Mouse (Mus musculus) hindbrain, postnatal 0 days (tissue): ENCODE results near the gene Slc44a5. TPM values are rescaled to one million over a fixed set of nuclear protein-coding genes. Genes with fewer than 3 reads are reported as not detected.

Experiments used
- ATAC-seq: fragments of 200-750 bp; cut with Nextera tagmentation; 2 replicates; pipeline ENCODE4 v1.8.0; 2017; ENCODE audit warnings: mild to moderate bottlenecking, moderate TSS enrichment, moderate library complexity
- DNase-seq: peaks from one replicate; pipeline ENCODE4 v3.0.0-alpha.2; 2015; ENCODE audit warnings: low spot score
- H3K27ac ChIP-seq: fragments of 300-500 bp; sonication (generic); 2 replicates; pipeline ENCODE4 v1.5.1; 2014; ENCODE audit warnings: mild to moderate bottlenecking
- H3K27me3 ChIP-seq: fragments of 300-500 bp; sonication (generic); 2 replicates; pipeline ENCODE4 v1.6.1; 2014; ENCODE audit warnings: low read length, mixed read lengths; ENCODE audit not compliant: insufficient read depth
- H3K36me3 ChIP-seq: fragments of 300-500 bp; sonication (generic); 2 replicates; pipeline ENCODE4 v1.6.1; 2014; ENCODE audit warnings: low read length, mixed read lengths; ENCODE audit not compliant: insufficient read depth
- H3K4me1 ChIP-seq: fragments of 300-500 bp; sonication (generic); 2 replicates; pipeline ENCODE4 v1.6.1; 2014; ENCODE audit warnings: antibody characterized with exemption, low read length, mixed read lengths; ENCODE audit not compliant: insufficient read depth
- H3K4me2 ChIP-seq: fragments of 300-500 bp; sonication (generic); 2 replicates; pipeline ENCODE4 v1.6.1; 2014; ENCODE audit warnings: low read depth, mild to moderate bottlenecking, low read length, moderate library complexity, mixed read lengths
- H3K4me3 ChIP-seq: fragments of 300-500 bp; sonication (generic); 2 replicates; pipeline ENCODE4 v1.5.1; 2014; ENCODE audit warnings: low read length
- H3K9ac ChIP-seq: fragments of 300-500 bp; sonication (generic); replicated peaks from 2 replicates; pipeline ENCODE4 v1.6.1; 2014; ENCODE audit warnings: mild to moderate bottlenecking, low read length, moderate library complexity, mixed read lengths
- H3K9me3 ChIP-seq: fragments of 300-500 bp; sonication (generic); 2 replicates; pipeline ENCODE4 v1.6.1; 2016; ENCODE audit warnings: low read length, mixed read lengths
- CTCF ChIP-seq: IDR thresholded peaks from 2 replicates; pipeline ENCODE4 v1.5.1; 2016; ENCODE audit warnings: antibody characterized with exemption, control low read depth, low read depth
- WGBS: fragments of 180-500 bp; shearing (Covaris S2); extraction: QIAGEN DNeasy Blood & Tissue Kit; methylation state at CpG from one replicate; pipeline ENCODE4 v1.1.7; 2014; 5-methylcytosine and 5-hydroxymethylcytosine counted together
- polyA plus RNA-seq: library from polyadenylated mRNA; unstranded; fragments of >200 nt; fragmentation: Nextera tagmentation; extraction: Ambion mirVana; gene quantifications from 2 replicates; pipeline ENCODE4 v1.2.1, GENCODE M21; 2015
- total RNA-seq: library from RNA; depleted of rRNA; stranded (reverse); fragments of >200 nt; gene quantifications from 2 replicates; pipeline ENCODE4 v1.2.3, GENCODE M21; 2014

Gene Slc44a5
- total and polyA plus RNA-seq, 2 experiments from 2014 or later = 6.5 to 27.7 TPM

- peaks cover 9% of the 10 kb centered on the region; the same call in 1 of the 2 replicates for H3K4me1 ChIP-seq
- no peaks in the 10 kb centered on the region for H3K27me3 ChIP-seq
- no peak for TF ChIP-seq CTCF
- H3K27ac ChIP-seq = no peak overlapping the region
- no peak overlapping the region for H3K4me3 ChIP-seq
- H3K4me2 ChIP-seq = no peak overlapping the region
- H3K9ac ChIP-seq = no peak overlapping the region
- no peaks in the 10 kb centered on the region for H3K9me3 ChIP-seq
- 76% methylated on average over 8 of the region's 8 CpGs for WGBS
- DNase-seq = no peak
- ATAC-seq = no peak
- H3K36me3 ChIP-seq = no peaks in the 10 kb centered on the region; the same call in 1 of the 2 replicates
These were observed 33.2 kb upstream of the Slc44a5 start for GRCm38 (mm10) chr3:153940021-153940420.

DNA sequence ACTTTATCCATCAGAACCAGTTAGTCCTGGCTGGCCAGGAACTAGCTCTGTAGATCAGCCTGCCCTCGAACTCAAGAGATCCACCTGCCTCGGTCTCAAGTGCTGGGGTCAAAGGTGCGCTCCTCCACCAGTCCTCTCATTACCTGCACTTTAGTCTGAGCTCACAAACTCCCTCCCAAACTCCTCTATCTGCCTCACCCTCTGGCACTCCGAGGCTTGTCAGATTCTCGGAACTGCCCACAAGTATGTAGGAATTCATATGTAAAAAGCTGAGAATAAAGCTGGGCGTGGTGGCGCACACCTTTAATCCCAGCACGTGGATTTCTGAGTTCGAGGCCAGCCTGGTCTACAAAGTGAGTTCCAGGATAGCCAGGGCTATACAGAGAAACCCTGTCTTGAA is 32.8 kb upstream of the Slc44a5 start:
- ATAC-seq (no peak), DNase-seq (no peak)
- H3K27ac ChIP-seq = no peak overlapping the region
- H3K9me3 ChIP-seq = no peaks in the 10 kb centered on the region
- H3K27me3 ChIP-seq = no peaks in the 10 kb centered on the region
- H3K4me1 ChIP-seq = peaks cover 9% of the 10 kb centered on the region; the same call in 1 of the 2 replicates
- H3K4me2 ChIP-seq = no peak overlapping the region
- H3K4me3 ChIP-seq = no peak overlapping the region
- 96% methylated on average over 9 of the region's 9 CpGs for WGBS
- no peaks in the 10 kb centered on the region; the same call in 1 of the 2 replicates for H3K36me3 ChIP-seq
- H3K9ac ChIP-seq = no peak overlapping the region
- no peak for TF ChIP-seq CTCF

DNA sequence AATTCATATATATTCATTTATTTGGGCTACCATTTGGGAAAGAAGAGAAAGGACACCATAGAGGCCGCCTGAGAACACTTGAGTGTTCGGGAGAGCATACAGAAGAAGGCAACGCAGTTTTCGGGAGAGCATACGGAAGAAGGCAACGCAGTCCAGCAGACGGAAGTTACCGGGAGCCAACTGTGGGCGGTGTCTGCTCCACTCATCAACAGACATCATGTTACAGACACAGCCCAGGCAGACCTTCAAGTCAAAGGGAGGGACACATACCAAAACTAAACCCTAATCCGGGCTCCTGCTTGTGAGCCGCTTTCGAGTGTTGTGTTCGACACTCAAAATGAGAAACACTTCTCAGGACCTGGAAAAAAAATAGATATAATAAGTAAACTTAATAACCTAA is 31.6 kb upstream of the Slc44a5 start:
- ATAC-seq = no peak
- H3K27ac ChIP-seq = no peak overlapping the region
- WGBS = 94% methylated on average over 13 of the region's 13 CpGs
- peaks cover 9% of the 10 kb centered on the region; the same call in 1 of the 2 replicates for H3K4me1 ChIP-seq
- TF ChIP-seq CTCF = no peak
- no peak overlapping the region for H3K4me3 ChIP-seq
- no peak overlapping the region for H3K9ac ChIP-seq
- no peak for DNase-seq
- H3K4me2 ChIP-seq = no peak overlapping the region
- no peaks in the 10 kb centered on the region; the same call in 1 of the 2 replicates for H3K36me3 ChIP-seq
- H3K9me3 ChIP-seq = no peaks in the 10 kb centered on the region
- no peaks in the 10 kb centered on the region for H3K27me3 ChIP-seq

DNA sequence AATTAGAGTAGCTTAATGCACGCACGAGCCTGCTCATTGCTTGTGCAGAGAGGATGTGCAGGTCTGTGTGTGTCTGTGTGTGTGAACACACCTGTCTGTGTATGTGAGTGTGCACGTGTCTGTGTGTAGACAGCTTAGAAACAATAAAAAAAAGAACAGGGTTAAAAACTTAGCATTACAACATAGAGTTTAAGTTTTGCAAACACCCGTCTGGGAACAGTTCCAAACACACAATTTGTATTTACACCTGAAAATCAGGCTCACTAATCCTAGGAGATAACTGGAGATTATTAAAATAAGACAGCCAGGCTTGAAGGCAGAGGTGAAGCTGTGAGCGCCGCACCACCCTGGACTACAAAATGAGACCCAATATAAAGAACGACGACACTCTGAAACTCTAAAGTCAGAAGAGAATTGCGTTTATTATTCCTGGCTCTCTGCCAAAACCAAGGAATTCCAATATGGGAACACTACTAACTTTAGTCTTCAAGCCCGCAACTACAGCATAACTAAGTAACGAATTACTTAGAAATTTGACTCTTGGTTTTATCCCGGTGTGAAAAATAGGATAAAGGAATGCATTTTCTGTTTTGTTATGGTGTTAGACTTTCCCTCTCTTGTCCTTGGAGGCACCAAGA is 30.1 kb upstream of the Slc44a5 start:
- Histone ChIP-seq H3K4me3 (peak overlapping the region; percentile 87), H3K36me3 (no peaks in the 10 kb centered on the region; the same call in 1 of the 2 replicates), H3K4me1 (peaks cover 9% of the 10 kb centered on the region; the same call in 1 of the 2 replicates), H3K9ac (no peak overlapping the region; the same call in 1 of the 2 replicates), H3K27me3 (no peaks in the 10 kb centered on the region), H3K4me2 (peak overlapping the region; percentile 67), H3K9me3 (no peaks in the 10 kb centered on the region), H3K27ac (peak overlapping the region; percentile 75; the same call in 1 of the 2 replicates)
- 28% methylated on average over 12 of the region's 12 CpGs for WGBS
- no peak for TF ChIP-seq CTCF
- ATAC-seq = no peak
- DNase-seq = peak; percentile 31

DNA sequence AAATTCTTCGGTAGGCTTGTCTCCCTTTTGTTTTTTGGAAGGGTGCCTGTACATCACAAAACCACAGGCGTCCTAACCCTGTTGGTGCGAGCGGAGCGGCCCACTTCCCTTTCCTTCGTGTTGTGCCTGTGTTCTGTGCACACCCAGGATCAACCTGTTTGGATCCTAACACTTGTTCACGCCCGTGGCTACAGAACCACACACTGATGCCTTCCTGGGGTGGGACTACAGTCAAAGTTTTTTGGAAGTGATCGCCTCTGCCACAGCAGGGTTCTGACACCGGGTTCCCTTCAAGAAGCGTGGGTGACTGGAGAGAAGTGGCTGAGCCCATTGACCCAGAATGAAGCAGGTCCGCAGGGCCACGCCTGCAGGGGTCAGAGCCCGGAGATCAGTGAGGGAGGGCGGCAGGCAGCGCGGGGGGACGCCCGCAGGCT is 29.3 kb upstream of the Slc44a5 start:
- H3K4me3 ChIP-seq = peak overlapping the region; percentile 87
- DNase-seq = no peak
- peak overlapping the region; percentile 64 for H3K9ac ChIP-seq
- under 1% methylated on average over 19 of the region's 19 CpGs for WGBS
- H3K4me2 ChIP-seq = peak overlapping the region; percentile 67
- H3K36me3 ChIP-seq = no peaks in the 10 kb centered on the region; the same call in 1 of the 2 replicates
- peak overlapping the region; percentile 75 for H3K27ac ChIP-seq
- no peaks in the 10 kb centered on the region for H3K9me3 ChIP-seq
- ATAC-seq = peak; percentile 24
- H3K4me1 ChIP-seq = peaks cover 9% of the 10 kb centered on the region; the same call in 1 of the 2 replicates
- H3K27me3 ChIP-seq = no peaks in the 10 kb centered on the region
- 0 out of 2 replicates have a peak, but pooled peaks have one; percentile 1 for TF ChIP-seq CTCF

DNA sequence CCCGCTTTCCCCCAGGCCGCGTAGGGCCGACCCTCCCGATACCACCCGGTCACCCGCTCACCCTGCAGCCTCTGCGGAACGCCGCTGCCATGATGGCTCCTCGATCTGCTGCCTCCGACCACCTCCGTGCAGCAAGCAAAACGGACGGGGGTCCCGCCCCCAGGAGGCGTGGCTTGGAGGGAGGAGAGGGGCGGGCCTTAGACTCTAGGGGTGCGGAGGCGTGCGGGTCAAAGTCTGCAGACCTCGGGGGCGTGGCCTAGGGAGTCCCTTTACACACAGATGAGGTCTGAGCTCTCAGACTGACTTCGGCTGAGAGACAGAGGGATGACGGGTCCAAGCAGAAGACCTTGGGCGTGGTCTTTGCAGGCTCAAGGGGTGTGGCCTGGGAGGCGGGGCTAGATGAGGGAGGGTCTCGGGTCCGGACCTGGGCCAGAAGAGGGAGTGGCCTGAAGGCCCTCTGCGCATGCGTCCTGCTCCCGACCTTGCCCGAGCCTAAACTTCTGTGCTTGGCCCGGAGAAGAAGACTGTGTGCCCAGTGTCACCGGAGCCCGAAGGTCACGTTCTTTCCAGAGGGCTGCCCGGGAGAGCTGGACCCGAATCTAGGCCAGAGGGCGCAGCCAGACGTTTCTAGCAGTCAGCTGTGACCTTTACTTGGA is 28.8 kb upstream of the Slc44a5 start, which contains the start of gene Acadm:
TSS of gene Acadm (minus strand) at position 298 of the 656 bp plus-strand sequence.
- Histone ChIP-seq H3K4me1 (peaks cover 9% of the 10 kb centered on the region; the same call in 1 of the 2 replicates), H3K4me2 (peak within 1 kb of the TSS; percentile 67), H3K36me3 (no peaks in the 10 kb centered on the region; the same call in 1 of the 2 replicates), H3K9me3 (no peaks in the 10 kb centered on the region), H3K27ac (peak within 1 kb of the TSS; percentile 75), H3K27me3 (no peaks in the 10 kb centered on the region), H3K9ac (peak within 1 kb of the TSS; percentile 64), H3K4me3 (peak within 1 kb of the TSS; percentile 87)
- WGBS = under 1% methylated on average over 41 of the region's 41 CpGs
- no peak; the same call in 1 of the 2 replicates for TF ChIP-seq CTCF
- ATAC-seq (peak; percentile 97), DNase-seq (peak; percentile 97)
